Mouse (Mus musculus) E14TG2a.4 (cell line): ENCODE data around the gene Mpg.

Source experiments
- H3K27me3 ChIP-seq: 2 replicates; pipeline ENCODE4 v1.6.1; 2014; ENCODE audit warnings: low read length, control low read depth; ENCODE audit not compliant: insufficient read depth
- H3K36me3 ChIP-seq: 2 replicates; pipeline ENCODE4 v1.6.1; 2014; ENCODE audit warnings: low read length, control low read depth; ENCODE audit not compliant: insufficient read depth
- H3K4me1 ChIP-seq: replicated peaks from 2 replicates; pipeline ENCODE4 v1.6.1; 2014; ENCODE audit warnings: low read depth, low read length, control low read depth
- H3K4me3 ChIP-seq: replicated peaks from 2 replicates; pipeline ENCODE4 v1.5.1; 2014; ENCODE audit warnings: mild to moderate bottlenecking, low read length
- H3K9me3 ChIP-seq: 2 replicates; pipeline ENCODE4 v1.6.1; 2014; ENCODE audit warnings: low read length, control low read depth
- CTCF ChIP-seq: conservative IDR thresholded peaks from 2 replicates; pipeline ENCODE4 v1.5.1; 2014; ENCODE audit warnings: low read length
- NANOG ChIP-seq: IDR thresholded peaks from 2 replicates; pipeline ENCODE4 v1.6.1; 2014; ENCODE audit warnings: borderline replicate concordance, low read length, mixed read lengths
- POU5F1 ChIP-seq: IDR thresholded peaks from 2 replicates; pipeline ENCODE4 v1.6.1; 2014; ENCODE audit warnings: low read length, borderline replicate concordance

Gene Mpg

DNA sequence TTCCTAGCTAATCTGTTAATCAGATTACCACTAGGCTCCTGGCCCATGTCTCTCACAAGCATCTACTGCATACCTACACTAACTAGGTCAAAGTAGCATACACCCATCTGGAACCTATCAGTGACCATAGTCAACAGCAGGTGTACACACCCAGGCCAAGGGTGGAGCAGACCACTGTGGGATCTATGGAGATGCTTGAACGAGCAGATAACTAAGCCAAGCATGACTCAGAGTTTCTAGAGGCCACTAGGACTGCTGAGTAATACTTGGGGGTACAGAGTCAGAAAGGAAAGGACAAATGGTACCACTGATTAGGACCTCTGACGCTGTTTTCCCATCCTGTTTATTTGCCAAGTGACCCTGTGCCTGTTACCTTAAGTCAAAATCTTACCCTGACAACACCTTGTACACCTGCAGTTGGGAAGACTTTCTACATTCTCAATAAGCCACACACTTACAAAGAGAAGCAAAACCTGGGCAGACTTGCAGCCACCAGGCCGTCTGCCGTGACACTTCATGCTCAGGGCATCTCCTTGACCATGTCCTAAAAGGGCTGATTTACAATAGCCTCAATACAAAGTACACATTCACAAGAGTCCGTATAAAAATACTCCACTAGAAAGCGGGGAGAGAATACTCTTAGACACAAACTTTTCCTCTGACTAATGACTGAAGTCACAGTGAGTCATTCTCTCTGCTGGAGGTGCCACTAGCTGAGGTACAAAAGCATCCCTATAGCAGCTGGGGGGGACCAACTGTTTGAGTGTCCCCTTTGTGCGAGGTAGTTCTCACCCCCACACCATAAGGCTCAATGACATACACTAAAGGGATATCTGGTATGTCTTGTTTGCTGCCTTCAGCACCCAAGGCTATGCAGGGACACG, 24.8 kb downstream of the Mpg start:
- no peaks in the 10 kb centered on the region for H3K9me3 ChIP-seq
- no peak for TF ChIP-seq POU5F1
- no peak for TF ChIP-seq CTCF
- no peak for TF ChIP-seq NANOG
- no peak overlapping the region for H3K4me3 ChIP-seq

DNA sequence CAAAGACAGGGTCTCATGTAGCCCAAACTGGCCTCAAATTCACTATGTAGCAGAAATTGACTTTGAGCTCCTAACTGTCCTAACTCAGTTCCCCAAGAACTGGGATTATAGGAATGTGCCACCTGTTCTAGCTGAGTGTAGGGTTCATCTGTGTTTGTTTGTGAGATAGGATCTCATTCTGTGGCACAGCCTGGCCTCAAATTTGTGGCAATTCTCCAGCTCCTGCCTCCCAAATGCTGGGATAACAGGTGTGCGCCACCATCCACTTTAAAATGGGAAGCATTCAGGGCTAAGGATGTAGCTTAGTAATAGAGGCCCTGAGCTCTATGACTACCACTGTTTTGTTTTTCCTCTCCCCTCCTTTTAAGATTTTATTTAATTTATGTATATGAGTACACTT, 26.8 kb downstream of the Mpg start:
- Histone ChIP-seq H3K27me3 (no peaks in the 10 kb centered on the region), H3K4me3 (no peak overlapping the region), H3K9me3 (no peaks in the 10 kb centered on the region), H3K36me3 (peaks cover 73% of the 10 kb centered on the region), H3K4me1 (no peaks in the 10 kb centered on the region)
- TF ChIP-seq POU5F1: no peak
- no peak for TF ChIP-seq CTCF
- TF ChIP-seq NANOG: no peak

More for the DNA sequence above, 24.8 kb downstream of the Mpg start:
- no peaks in the 10 kb centered on the region for H3K4me1 ChIP-seq
- peaks cover 90% of the 10 kb centered on the region for H3K36me3 ChIP-seq
- no peaks in the 10 kb centered on the region for H3K27me3 ChIP-seq

DNA sequence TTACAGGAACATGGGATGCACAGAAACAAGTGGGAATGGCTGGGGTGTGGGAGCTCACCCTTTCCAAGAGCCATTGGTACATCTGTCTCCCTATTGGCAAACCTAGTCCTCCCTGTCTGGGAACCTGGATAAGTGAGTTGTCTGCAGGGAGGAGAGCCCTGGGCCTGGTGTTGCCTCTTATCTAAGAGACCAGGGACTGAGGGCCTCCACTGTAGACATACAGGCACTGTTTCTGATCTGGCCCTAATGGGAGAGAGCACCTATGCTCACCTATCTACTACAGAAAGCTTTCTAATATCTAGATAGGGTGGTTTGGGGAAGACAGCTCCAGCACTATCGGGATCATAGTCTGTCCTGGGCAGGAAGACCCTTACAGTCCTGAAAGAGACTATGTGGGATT, 29.8 kb downstream of the Mpg start:
- no peak for TF ChIP-seq CTCF
- TF ChIP-seq POU5F1: no peak
- no peak for TF ChIP-seq NANOG
- Histone ChIP-seq H3K9me3 (no peaks in the 10 kb centered on the region), H3K4me1 (no peaks in the 10 kb centered on the region; the same call in 1 of the 2 replicates), H3K4me3 (no peak overlapping the region), H3K27me3 (no peaks in the 10 kb centered on the region), H3K36me3 (peaks cover 54% of the 10 kb centered on the region)

DNA sequence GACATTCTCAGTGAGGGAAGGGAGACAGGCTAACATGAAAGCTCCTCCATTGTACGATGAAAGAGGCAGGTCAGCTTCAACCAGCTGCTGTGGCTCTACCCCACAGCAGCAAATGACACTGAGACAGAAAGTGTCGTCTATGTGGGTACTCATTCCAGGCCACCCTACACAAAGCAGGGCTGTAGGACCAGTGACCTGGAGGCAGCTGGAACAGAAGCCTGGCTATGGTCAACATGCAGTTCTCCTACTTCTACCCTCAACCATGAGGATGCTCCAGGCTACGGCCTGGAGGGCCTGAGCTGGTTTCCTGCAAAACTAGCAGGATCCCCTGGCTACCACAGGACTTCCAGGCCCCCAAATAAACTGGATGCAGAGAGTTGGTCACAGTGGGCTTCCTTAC, 30.3 kb downstream of the Mpg start:
- Histone ChIP-seq H3K9me3 (no peaks in the 10 kb centered on the region), H3K4me3 (no peak overlapping the region), H3K4me1 (no peaks in the 10 kb centered on the region; the same call in 1 of the 2 replicates), H3K27me3 (no peaks in the 10 kb centered on the region), H3K36me3 (peaks cover 52% of the 10 kb centered on the region)
- TF ChIP-seq NANOG (no peak), POU5F1 (no peak), CTCF (no peak)

DNA sequence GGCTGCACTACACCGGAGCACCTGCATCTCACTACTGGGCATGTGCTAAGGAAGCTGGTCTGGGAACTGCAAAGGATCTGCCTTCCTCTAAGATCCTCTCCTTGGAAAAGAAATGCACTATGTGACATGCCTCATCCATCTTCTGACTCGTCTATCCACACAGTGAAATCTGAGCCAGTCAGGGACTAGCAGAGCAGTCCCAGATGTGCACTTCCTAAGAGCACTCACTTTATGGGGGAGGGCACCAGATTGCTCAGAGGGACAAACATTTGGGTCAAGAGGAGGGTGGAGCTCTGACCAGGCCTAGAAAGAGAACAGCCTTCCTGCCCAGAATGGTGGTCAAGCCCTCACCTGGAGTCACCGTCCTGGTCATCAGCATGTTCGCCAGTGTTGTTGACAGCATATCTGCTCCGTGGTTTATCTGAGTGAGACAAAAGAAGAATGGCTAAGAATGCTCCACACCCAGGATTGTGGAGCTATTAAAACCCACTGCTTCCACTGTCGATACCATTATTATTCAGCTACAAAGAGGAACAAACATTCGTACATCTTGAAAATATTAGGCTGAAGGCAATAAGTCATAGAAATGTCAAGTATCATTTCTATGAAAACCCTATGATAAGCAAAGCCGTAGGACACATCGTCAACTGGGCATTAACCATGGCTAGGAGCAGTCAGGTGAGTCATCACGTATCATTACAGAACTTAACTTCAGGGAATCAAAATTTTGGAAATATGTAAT, 36.5 kb downstream of the Mpg start:
- TF ChIP-seq POU5F1 (no peak), CTCF (no peak), NANOG (no peak)
- no peaks in the 10 kb centered on the region for H3K27me3 ChIP-seq
- no peak overlapping the region for H3K4me3 ChIP-seq
- peaks cover 33% of the 10 kb centered on the region for H3K36me3 ChIP-seq
- no peaks in the 10 kb centered on the region for H3K9me3 ChIP-seq
- H3K4me1 ChIP-seq: peaks cover 20% of the 10 kb centered on the region

DNA sequence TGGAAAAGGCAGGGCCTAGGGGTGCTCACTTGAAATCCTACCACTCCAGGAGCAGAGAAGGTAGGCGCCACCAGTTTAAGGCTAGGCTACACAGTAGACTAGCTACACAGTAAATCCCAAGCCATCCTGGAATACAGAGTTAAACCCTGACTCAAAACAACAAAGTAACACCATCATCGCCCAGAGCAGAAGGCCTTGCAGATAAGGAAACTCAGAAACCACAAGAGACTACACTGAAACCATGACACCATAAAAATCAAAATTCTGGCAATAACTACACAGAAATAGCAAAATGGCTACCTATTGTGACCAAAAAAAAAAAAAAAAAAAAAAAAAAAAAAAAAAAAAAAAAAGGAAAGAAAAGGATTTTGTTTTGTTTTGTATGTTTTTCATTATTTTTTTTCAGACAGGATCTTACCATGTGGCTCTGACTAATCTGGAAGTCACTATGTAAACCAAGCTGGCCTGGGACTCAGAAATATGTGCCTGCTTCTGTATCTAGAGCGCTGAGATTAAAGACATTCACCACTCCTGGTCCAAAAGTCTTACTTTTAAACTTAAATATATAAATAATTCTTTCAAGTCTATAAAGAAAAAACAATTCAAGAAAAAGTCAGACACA, 38.9 kb downstream of the Mpg start:
- no peak overlapping the region for H3K4me3 ChIP-seq
- H3K4me1 ChIP-seq: peaks cover 25% of the 10 kb centered on the region
- TF ChIP-seq NANOG (no peak), CTCF (no peak), POU5F1 (no peak)
- peaks cover 31% of the 10 kb centered on the region for H3K36me3 ChIP-seq
- no peaks in the 10 kb centered on the region for H3K9me3 ChIP-seq
- H3K27me3 ChIP-seq: peaks cover 16% of the 10 kb centered on the region

DNA sequence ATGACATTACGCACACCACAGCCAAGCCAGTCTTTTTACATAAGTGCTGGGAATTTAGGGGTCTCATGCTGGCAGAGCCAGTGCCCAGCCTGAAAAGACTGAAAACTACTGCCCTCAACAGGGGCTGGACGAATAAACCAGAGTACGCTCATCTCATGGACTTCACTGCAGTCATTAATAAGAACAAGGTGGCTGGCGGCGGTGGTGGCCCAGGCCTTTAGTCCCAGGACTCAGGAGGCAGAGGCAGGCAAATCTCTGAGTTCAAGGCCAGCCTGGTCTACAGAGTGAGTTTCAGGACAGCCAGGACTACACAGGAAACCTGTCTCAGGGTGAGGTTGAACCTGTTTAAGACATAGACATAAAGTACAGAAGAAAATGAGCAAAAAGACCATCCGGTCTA, 39.9 kb downstream of the Mpg start:
- Histone ChIP-seq H3K4me3 (no peak overlapping the region), H3K36me3 (peaks cover 22% of the 10 kb centered on the region), H3K9me3 (no peaks in the 10 kb centered on the region), H3K27me3 (peaks cover 22% of the 10 kb centered on the region), H3K4me1 (peaks cover 25% of the 10 kb centered on the region)
- TF ChIP-seq CTCF: no peak
- no peak for TF ChIP-seq NANOG
- no peak for TF ChIP-seq POU5F1

DNA sequence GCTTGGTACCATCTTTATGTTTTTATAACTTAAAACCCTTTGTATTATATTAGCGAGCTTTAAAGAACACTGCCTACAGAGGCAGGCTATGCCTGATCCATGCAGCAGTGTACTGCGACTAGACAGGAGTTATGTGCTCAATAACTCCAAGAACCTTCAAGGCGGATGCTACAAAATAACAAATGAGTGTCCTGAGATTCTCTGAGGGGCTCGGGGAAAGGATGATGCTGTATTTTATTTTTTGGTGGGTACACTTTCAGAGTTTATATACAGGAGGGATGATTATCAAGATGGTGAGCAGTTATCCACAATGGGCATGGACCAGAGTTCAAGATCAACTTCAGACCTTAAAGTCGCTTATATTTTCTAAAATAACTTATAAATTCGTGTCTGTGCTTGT, 40.5 kb downstream of the Mpg start:
- Histone ChIP-seq H3K27me3 (peaks cover 28% of the 10 kb centered on the region), H3K9me3 (no peaks in the 10 kb centered on the region), H3K4me3 (peak overlapping the region; percentile 90), H3K36me3 (peaks cover 18% of the 10 kb centered on the region), H3K4me1 (peaks cover 25% of the 10 kb centered on the region)
- no peak for TF ChIP-seq CTCF
- no peak for TF ChIP-seq NANOG
- TF ChIP-seq POU5F1: no peak
